In genomic region chr7:90389765-90390164, GRCm38 (mm10) we compare ENCODE assay signal across 24 mouse cellular contexts. TPM values are rescaled to one million over a fixed set of nuclear protein-coding genes. Genes with fewer than 3 reads are reported as not detected.
DNase-seq lines count a peak whose midpoint lies in the region; ATAC-seq lines count a peak whose summit lies in the region.
"Had no signal": no experiment of that assay in that cellular context is flagged by ENCODE, and none has a peak within 500 bp of the region (broad histone marks: within the 10 kb centered on the region; RNA-seq: fewer than 3 reads in every experiment).

No protein-coding gene starts in this region.

- H3K4me3 ChIP-seq in heart, embryonic 16.5 days (ENCODE audit: low read length), result no peak overlapping the region
- H3K4me3 ChIP-seq in heart, embryonic 12.5 days, result no peak overlapping the region
- H3K4me3 ChIP-seq: kidney, embryonic 15.5 days; liver, embryonic 12.5 days; midbrain, embryonic 13.5 days had no signal

- H3K9me3 ChIP-seq in heart, embryonic 16.5 days (replicated peaks; ENCODE audit: control insufficient read depth, low read length), result no peaks in the 10 kb centered on the region
- H3K9me3 ChIP-seq in heart, embryonic 12.5 days (replicated peaks), result no peaks in the 10 kb centered on the region
- H3K9me3 ChIP-seq: G1E; kidney, embryonic 15.5 days; liver, embryonic 12.5 days; midbrain, embryonic 13.5 days had no signal

- H3K27ac ChIP-seq in heart, embryonic 16.5 days (ENCODE audit: low read length), result peak overlapping the region; percentile 25; the same call in 1 of the 2 replicates
- no peak overlapping the region; the same call in 1 of the 2 replicates for H3K27ac ChIP-seq in heart, embryonic 12.5 days (ENCODE audit: poor library complexity, severe bottlenecking)
- H3K27ac ChIP-seq: kidney, embryonic 15.5 days; liver, embryonic 12.5 days; midbrain, embryonic 13.5 days had no signal

- H3K27me3 ChIP-seq in heart, embryonic 16.5 days (ENCODE audit: control insufficient read depth, insufficient read depth, low read length), result no peaks in the 10 kb centered on the region
- H3K27me3 ChIP-seq in heart, embryonic 12.5 days (replicated peaks), result no peaks in the 10 kb centered on the region
- H3K27me3 ChIP-seq: liver, embryonic 12.5 days; midbrain, embryonic 13.5 days had no signal

- H3K4me1 ChIP-seq in heart, embryonic 16.5 days (ENCODE audit: control insufficient read depth, insufficient read depth, low read length), result peaks cover 21% of the 10 kb centered on the region
- peaks cover 20% of the 10 kb centered on the region for H3K4me1 ChIP-seq in heart, embryonic 12.5 days (replicated peaks)
- H3K4me1 ChIP-seq: liver, embryonic 12.5 days had no signal

- no peak overlapping the region for H3K4me2 ChIP-seq in heart, embryonic 16.5 days (ENCODE audit: low read depth, low read length)
- no peak overlapping the region for H3K4me2 ChIP-seq in heart, embryonic 12.5 days
- H3K4me2 ChIP-seq: kidney, embryonic 15.5 days; liver, embryonic 12.5 days; midbrain, embryonic 13.5 days had no signal

- no peaks in the 10 kb centered on the region for H3K36me3 ChIP-seq in heart, embryonic 16.5 days (ENCODE audit: control insufficient read depth, insufficient read depth)
- no peaks in the 10 kb centered on the region for H3K36me3 ChIP-seq in heart, embryonic 12.5 days
- H3K36me3 ChIP-seq: G1E; kidney, embryonic 15.5 days; liver, embryonic 12.5 days; midbrain, embryonic 13.5 days had no signal

- 21% methylated on average over 3 of the region's 3 CpGs for WGBS in heart, embryonic 16.5 days
- WGBS in heart, embryonic 12.5 days, result 27% methylated on average over 3 of the region's 3 CpGs

- peak overlapping the region; percentile 29; the same call in 1 of the 2 replicates for H3K9ac ChIP-seq in heart, embryonic 16.5 days (ENCODE audit: low read length)
- no peak overlapping the region for H3K9ac ChIP-seq in heart, embryonic 12.5 days
- H3K9ac ChIP-seq: kidney, embryonic 15.5 days; liver, embryonic 12.5 days; liver, postnatal 0 days; midbrain, embryonic 13.5 days had no signal

- peak; percentile 35 for DNase-seq in embryo, embryonic 10 days (ENCODE audit: low spot score)
- DNase-seq in embryo, embryonic 9.5 days (ENCODE audit: extremely low spot score), result no peak
- peak; percentile 12 for DNase-seq in 3T3-L1 (ENCODE audit: low read depth, low spot score)
- DNase-seq in embryo, embryonic 10.5 days (ENCODE audit: low spot score), result peak; percentile 24
- DNase-seq in frontal cortex, adult 2 months (ENCODE audit: extremely low spot score in 1 of 2, low spot score in 1 of 2), result no peak
- DNase-seq in retina, embryonic 14.5 days (ENCODE audit: low spot score), result no peak
- DNase-seq: adrenal gland, postnatal 36 days; cerebellum, adult 8-10 months; cerebellum, postnatal 25 days; heart, postnatal 14 days; kidney, adult 18-20 months; kidney, postnatal 25 days; left cerebral cortex, postnatal 4 days; liver, postnatal 0 days; lung, postnatal 4 days had no signal

- ATAC-seq in heart, embryonic 16.5 days (replicated peaks; ENCODE audit: extremely low read depth, insufficient read depth, low FRiP score), result no peak
- no peak for ATAC-seq in heart, embryonic 12.5 days (ENCODE audit: insufficient number of reproducible peaks, low FRiP score)
- ATAC-seq: forebrain, embryonic 14.5 days; hindbrain, embryonic 16.5 days; liver, embryonic 12.5 days; liver, postnatal 0 days; midbrain, embryonic 13.5 days had no signal

RNA-seq across cellular contexts. Expression of gene Ccdc89, which starts 36.6 kb away (rescaled TPM):
- polyA plus RNA-seq in heart, embryonic 16.5 days (2015; fragmentation: Nextera tagmentation; extraction: Ambion mirVana), result 0.62 and 0.79 TPM in 2 replicates
- polyA plus RNA-seq in heart, embryonic 12.5 days (2016; fragmentation: Nextera tagmentation; extraction: Ambion mirVana), result 0.95 and 1.9 TPM in 2 replicates
- polyA plus RNA-seq in frontal cortex, adult 2 months (2012; rRNA removed), result 0.62 and 0.67 TPM in 2 replicates
- polyA plus RNA-seq: G1E; small intestine, adult 2 months had no signal

RNA-seq across cellular contexts. Expression of gene Crebzf, which starts 52.8 kb away (rescaled TPM):
- 14.4 and 15.5 TPM in 2 replicates for polyA plus RNA-seq in heart, embryonic 16.5 days (2015; fragmentation: Nextera tagmentation; extraction: Ambion mirVana)
- polyA plus RNA-seq in heart, embryonic 12.5 days (2016; fragmentation: Nextera tagmentation; extraction: Ambion mirVana), result 38.7 and 39.5 TPM in 2 replicates
- polyA plus RNA-seq in frontal cortex, adult 2 months (2012; rRNA removed), result 126 and 139 TPM in 2 replicates

Comparison
In these comparisons a context has a peak if more than half of its experiments do, and no peak if none do; other contexts are left out.
1. DNase-seq: peak in embryo, embryonic 10 days (single experiment), 3T3-L1 (single experiment) and embryo, embryonic 10.5 days (single experiment); none in embryo, embryonic 9.5 days (single experiment), frontal cortex, adult 2 months (0 of 2) and retina, embryonic 14.5 days (single experiment).